Mouse (Mus musculus) cerebellum, adult 2 months (tissue): ENCODE measurements around the gene Olfr31. TPM values are rescaled to one million over a fixed set of nuclear protein-coding genes. Genes with fewer than 3 reads are reported as not detected.

ENCODE experiments used
- DNase-seq, 2 experiments: peaks; one replicate each; pipeline ENCODE4 v3.0.0; 2021
- H3K27ac ChIP-seq: fragments of 200-500 bp; 2 replicates; pipeline ENCODE4 v1.5.1; 2012; ENCODE audit warnings: low read length, control low read depth, inconsistent platforms; ENCODE audit not compliant: insufficient read depth
- H3K27me3 ChIP-seq: fragments of 200-500 bp; 2 replicates; pipeline ENCODE4 v1.6.1; 2012; ENCODE audit warnings: inconsistent platforms, mild to moderate bottlenecking, low read length, moderate library complexity; ENCODE audit not compliant: control insufficient read depth, insufficient read depth
- H3K4me1 ChIP-seq: fragments of 200-500 bp; 2 replicates; pipeline ENCODE4 v1.6.1; 2011; ENCODE audit warnings: low read length; ENCODE audit not compliant: control insufficient read depth, insufficient read depth
- H3K4me3 ChIP-seq: fragments of 200-500 bp; replicated peaks from 2 replicates; pipeline ENCODE3; 2011; ENCODE audit warnings: mild to moderate bottlenecking, low read depth, low read length, control low read depth; ENCODE audit not compliant: insufficient read depth
- CTCF ChIP-seq: fragments of 200-500 bp; IDR thresholded peaks from 2 replicates; pipeline ENCODE4 v1.5.1; 2011; ENCODE audit warnings: low read depth, mild to moderate bottlenecking, control low read depth, low read length, moderate library complexity, borderline replicate concordance; ENCODE audit not compliant: insufficient read depth
- POLR2A ChIP-seq: fragments of 200-500 bp; IDR thresholded peaks from 2 replicates; pipeline ENCODE4 v1.6.1; 2011; ENCODE audit warnings: low read length, control low read depth, borderline replicate concordance; ENCODE audit not compliant: insufficient read depth
- WGBS: fragments of 180-500 bp; shearing (Covaris S2); methylation state at CpG from one replicate; pipeline ENCODE4 v1.1.7; 2018; 5-methylcytosine and 5-hydroxymethylcytosine counted together
- polyA plus RNA-seq: library from polyadenylated mRNA; depleted of rRNA; stranded (reverse); fragments of >200 nt; gene quantifications from 2 replicates; pipeline ENCODE4 v1.2.3, GENCODE M21; 2012

The Olfr31 gene
- polyA plus RNA-seq, 1 experiment: 0.26 TPM

GRCm38 (mm10) chr14:14347151-14347835 is 24.7 kb downstream of the Olfr31 start:
- no peaks in the 10 kb centered on the region for H3K4me1 ChIP-seq
- DNase-seq: peak; percentile 29
- no peak overlapping the region for H3K4me3 ChIP-seq
- H3K27ac ChIP-seq: no peak overlapping the region
- H3K27me3 ChIP-seq: no peaks in the 10 kb centered on the region
- TF ChIP-seq CTCF (no peak), POLR2A (no peak)
- 84% methylated on average over 17 of the region's 17 CpGs for WGBS

- TF ChIP-seq CTCF: no peak
- TF ChIP-seq POLR2A: no peak
- H3K4me1 ChIP-seq: no peaks in the 10 kb centered on the region
- no peaks in the 10 kb centered on the region for H3K27me3 ChIP-seq
- H3K27ac ChIP-seq: no peak overlapping the region
- WGBS: 94% methylated on average over 14 of the region's 14 CpGs
- peak; percentile 27 to 34 for DNase-seq
- no peak overlapping the region for H3K4me3 ChIP-seq
Observed at GRCm38 (mm10) chr14:14347836-14348621, 25.4 kb downstream of the Olfr31 start.

GRCm38 (mm10) chr14:14348674-14349401 is 26.2 kb downstream of the Olfr31 start:
- H3K4me3 ChIP-seq: no peak overlapping the region
- no peaks in the 10 kb centered on the region for H3K27me3 ChIP-seq
- H3K4me1 ChIP-seq: no peaks in the 10 kb centered on the region
- no peak overlapping the region for H3K27ac ChIP-seq
- DNase-seq: peak; percentile 13 to 18
- WGBS: 89% methylated on average over 26 of the region's 26 CpGs
- no peak for TF ChIP-seq CTCF
- no peak for TF ChIP-seq POLR2A

GRCm38 (mm10) chr14:14349485-14350262 is 27.0 kb downstream of the Olfr31 start:
- Histone ChIP-seq H3K4me1 (no peaks in the 10 kb centered on the region), H3K27ac (no peak overlapping the region), H3K4me3 (no peak overlapping the region), H3K27me3 (no peaks in the 10 kb centered on the region)
- DNase-seq: peak; percentile 15 to 19
- TF ChIP-seq POLR2A (no peak), CTCF (no peak)
- 98% methylated on average over 20 of the region's 20 CpGs for WGBS

- 97% methylated on average over 29 of the region's 29 CpGs for WGBS
- no peak overlapping the region for H3K4me3 ChIP-seq
- H3K27ac ChIP-seq: no peak overlapping the region
- H3K27me3 ChIP-seq: no peaks in the 10 kb centered on the region
- TF ChIP-seq POLR2A: no peak
- TF ChIP-seq CTCF: no peak
- peak in 1 of 2 experiments; percentile 4 for DNase-seq
- no peaks in the 10 kb centered on the region for H3K4me1 ChIP-seq
Observed at GRCm38 (mm10) chr14:14350263-14351147, 27.9 kb downstream of the Olfr31 start.

GRCm38 (mm10) chr14:14351148-14351455 is 28.5 kb downstream of the Olfr31 start:
- 97% methylated on average over 7 of the region's 7 CpGs for WGBS
- DNase-seq: peak in 1 of 2 experiments; percentile 3
- H3K4me3 ChIP-seq: no peak overlapping the region
- no peak for TF ChIP-seq POLR2A
- no peak for TF ChIP-seq CTCF
- no peak overlapping the region for H3K27ac ChIP-seq
- no peaks in the 10 kb centered on the region for H3K27me3 ChIP-seq
- H3K4me1 ChIP-seq: no peaks in the 10 kb centered on the region
